Mouse (Mus musculus): ENCODE measurements at regions not wholly inside any gene's neighbourhood (a gene's known extent, or its start where the extent isn't known, plus 50 kb on each side); places are given as distances from the start of the nearest gene placed in this dataset.

- TF ChIP-seq CTCF (conservative IDR thresholded peaks at IDR 0.05; ENCODE audit: low read length): no peak
- no peak for TF ChIP-seq NANOG (IDR thresholded peaks at IDR 0.05; ENCODE audit: borderline replicate concordance, low read length)
- TF ChIP-seq POU5F1 (IDR thresholded peaks at IDR 0.05; ENCODE audit: borderline replicate concordance, low read length): no peak
These were observed 84.9 kb upstream of the Map4k3 start for GRCm38 (mm10) chr17:80813194-80813593.
